Mouse (Mus musculus) small intestine, adult 2 months (tissue): ENCODE results near the gene Phb2. TPM values are rescaled to one million over a fixed set of nuclear protein-coding genes. Genes with fewer than 3 reads are reported as not detected.

Experiments
- H3K27ac ChIP-seq: fragments of 200-500 bp; 2 replicates; pipeline ENCODE4 v1.5.1; 2012; ENCODE audit warnings: low read depth, low read length, control low read depth, inconsistent platforms; ENCODE audit not compliant: insufficient read depth
- H3K27me3 ChIP-seq: fragments of 200-500 bp; 2 replicates; pipeline ENCODE4 v1.6.1; 2012; ENCODE audit warnings: mild to moderate bottlenecking, moderate library complexity, low read length, inconsistent platforms; ENCODE audit not compliant: control insufficient read depth, insufficient read depth
- H3K36me3 ChIP-seq: fragments of 200-500 bp; 2 replicates; pipeline ENCODE4 v1.6.1; 2012; ENCODE audit warnings: mild to moderate bottlenecking, low read length, control low read depth, inconsistent platforms; ENCODE audit not compliant: control insufficient read depth, insufficient read depth
- H3K4me1 ChIP-seq: fragments of 200-500 bp; 2 replicates; pipeline ENCODE4 v1.6.1; 2012; ENCODE audit warnings: low read length, inconsistent platforms, mixed read lengths; ENCODE audit not compliant: control insufficient read depth, insufficient read depth, insufficient read length
- H3K4me3 ChIP-seq: fragments of 200-500 bp; 2 replicates; pipeline ENCODE4 v1.5.1; 2012; ENCODE audit warnings: low read depth, mild to moderate bottlenecking, control low read depth, inconsistent platforms, low read length, moderate library complexity
- CTCF ChIP-seq: fragments of 200-500 bp; IDR thresholded peaks from 2 replicates; pipeline ENCODE4 v1.5.1; 2012; ENCODE audit warnings: low read depth, mild to moderate bottlenecking, control low read depth, inconsistent platforms, low read length, moderate library complexity, mixed read lengths; ENCODE audit not compliant: insufficient replicate concordance, insufficient read length; ENCODE audit errors: extremely low read depth
- POLR2A ChIP-seq: fragments of 200-500 bp; IDR thresholded peaks from 2 replicates; pipeline ENCODE4 v1.6.1; 2012; ENCODE audit warnings: low read depth, mild to moderate bottlenecking, control low read depth, inconsistent platforms, low read length, moderate library complexity
- WGBS: fragments of 180-500 bp; shearing (Covaris S2); methylation state at CpG from one replicate; pipeline ENCODE4 v1.1.7; 2018; 5-methylcytosine and 5-hydroxymethylcytosine counted together
- polyA plus RNA-seq: library from polyadenylated mRNA; depleted of rRNA; stranded (reverse); fragments of >200 nt; gene quantifications from 2 replicates; pipeline ENCODE4 v1.2.3, GENCODE M21; 2012

Phb2 gene
- polyA plus RNA-seq, 1 experiment: 122 TPM

GRCm38 (mm10) chr6:124716864-124717490 is 4.8 kb downstream of the Phb2 start:
- WGBS: 17% methylated on average over 20 of the region's 20 CpGs
- H3K27ac ChIP-seq: peak overlapping the region; percentile 95
- H3K4me1 ChIP-seq: peaks cover 31% of the 10 kb centered on the region
- peak overlapping the region; percentile 84 for H3K4me3 ChIP-seq
- no peak for TF ChIP-seq POLR2A
- peak; percentile 79; the same call in 1 of the 2 replicates for TF ChIP-seq CTCF
- peaks cover 28% of the 10 kb centered on the region for H3K36me3 ChIP-seq
- H3K27me3 ChIP-seq: no peaks in the 10 kb centered on the region

GRCm38 (mm10) chr6:124717968-124718367 is 5.8 kb downstream of the Phb2 start:
- no peak for TF ChIP-seq CTCF
- TF ChIP-seq POLR2A: no peak; the same call in 1 of the 2 replicates
- WGBS: 24% methylated on average over 13 of the region's 13 CpGs
- peak overlapping the region; percentile 95 for H3K27ac ChIP-seq
- H3K27me3 ChIP-seq: no peaks in the 10 kb centered on the region
- H3K4me1 ChIP-seq: peaks cover 32% of the 10 kb centered on the region
- peak overlapping the region; percentile 84 for H3K4me3 ChIP-seq
- peaks cover 28% of the 10 kb centered on the region for H3K36me3 ChIP-seq

GRCm38 (mm10) chr6:124718703-124719102 is 6.6 kb downstream of the Phb2 start:
- peaks cover 30% of the 10 kb centered on the region for H3K4me1 ChIP-seq
- peak; percentile 92 for TF ChIP-seq POLR2A
- no peak for TF ChIP-seq CTCF
- WGBS: 29% methylated on average over 16 of the region's 16 CpGs
- H3K36me3 ChIP-seq: peaks cover 27% of the 10 kb centered on the region
- peak overlapping the region; percentile 95 for H3K27ac ChIP-seq
- H3K27me3 ChIP-seq: no peaks in the 10 kb centered on the region
- peak overlapping the region; percentile 84 for H3K4me3 ChIP-seq

- no peaks in the 10 kb centered on the region for H3K27me3 ChIP-seq
- WGBS: 19% methylated on average over 7 of the region's 7 CpGs
- H3K4me3 ChIP-seq: peak overlapping the region; percentile 84
- peak overlapping the region; percentile 89 for H3K27ac ChIP-seq
- TF ChIP-seq CTCF (no peak), POLR2A (no peak)
- peaks cover 26% of the 10 kb centered on the region for H3K36me3 ChIP-seq
- peaks cover 28% of the 10 kb centered on the region for H3K4me1 ChIP-seq
Observed at GRCm38 (mm10) chr6:124719354-124719978, 7.3 kb downstream of the Phb2 start.

- Histone ChIP-seq H3K36me3 (peaks cover 22% of the 10 kb centered on the region), H3K27ac (peak overlapping the region; percentile 89), H3K4me1 (peaks cover 23% of the 10 kb centered on the region), H3K4me3 (peak overlapping the region; percentile 45), H3K27me3 (no peaks in the 10 kb centered on the region)
- 18% methylated on average over 11 of the region's 11 CpGs for WGBS
- no peak for TF ChIP-seq CTCF
- no peak; the same call in none of the 2 replicates for TF ChIP-seq POLR2A
Observed at GRCm38 (mm10) chr6:124720904-124721303, 8.8 kb downstream of the Phb2 start.

GRCm38 (mm10) chr6:124722876-124723473 is 10.8 kb downstream of the Phb2 start:
- no peak for TF ChIP-seq CTCF
- TF ChIP-seq POLR2A: no peak
- Histone ChIP-seq H3K27ac (peak overlapping the region; percentile 59), H3K4me1 (peaks cover 25% of the 10 kb centered on the region), H3K4me3 (0 out of 2 replicates have a peak overlapping the region, but pooled peaks have one; percentile 7), H3K27me3 (no peaks in the 10 kb centered on the region), H3K36me3 (peaks cover 17% of the 10 kb centered on the region; the same call in 1 of the 2 replicates)
- WGBS: 82% methylated on average over 6 of the region's 6 CpGs

- H3K27ac ChIP-seq: peak overlapping the region; percentile 59
- WGBS: 73% methylated on average over 8 of the region's 8 CpGs
- H3K36me3 ChIP-seq: peaks cover 17% of the 10 kb centered on the region; the same call in 1 of the 2 replicates
- no peak for TF ChIP-seq POLR2A
- no peak for TF ChIP-seq CTCF
- H3K27me3 ChIP-seq: no peaks in the 10 kb centered on the region
- H3K4me3 ChIP-seq: 0 out of 2 replicates have a peak overlapping the region, but pooled peaks have one; percentile 7
- peaks cover 30% of the 10 kb centered on the region for H3K4me1 ChIP-seq
Observed at GRCm38 (mm10) chr6:124723541-124723940, 11.4 kb downstream of the Phb2 start.
